Mouse (Mus musculus) hindbrain, embryonic 10.5 days (tissue): ENCODE measurements around the gene Rasl12. TPM values are rescaled to one million over a fixed set of nuclear protein-coding genes. Genes with fewer than 3 reads are reported as not detected.

Experiments
- polyA plus RNA-seq: library from polyadenylated mRNA; unstranded; fragments of >200 nt; fragmentation: Nextera tagmentation; extraction: Ambion mirVana; gene quantifications from 2 replicates; pipeline ENCODE4 v1.2.1, GENCODE M21; 2016

The Rasl12 gene
- polyA plus RNA-seq, 1 experiment from 2014 or later = 6.3 TPM

Other genes with a start within 250 kb of the Rasl12 start
- 7.7 and 8.0 TPM in 2 replicates for gene Parp16, start 203.2 kb upstream of the Rasl12 start, polyA plus RNA-seq
- gene Cilp, start 133.3 kb upstream of the Rasl12 start, polyA plus RNA-seq = 0.25 TPM in 1 of 2 replicates, not detected in the other
- 35.3 and 42.1 TPM in 2 replicates for gene Clpx, start 104.2 kb upstream of the Rasl12 start, polyA plus RNA-seq
- 8.6 and 11.6 TPM in 2 replicates for gene Pdcd7, start 52.4 kb upstream of the Rasl12 start, polyA plus RNA-seq
- 0.10 and 0.41 TPM in 2 replicates for gene Ubap1l, start 37.5 kb upstream of the Rasl12 start, polyA plus RNA-seq
- gene Kbtbd13, start 6.9 kb upstream of the Rasl12 start, polyA plus RNA-seq = 0.80 and 0.85 TPM in 2 replicates
- gene Slc51b, start 24.4 kb downstream of the Rasl12 start, polyA plus RNA-seq = not detected in 2 replicates
- 20.5 TPM in 2 replicates for gene Mtfmt, start 37.3 kb downstream of the Rasl12 start, polyA plus RNA-seq
- gene Spg21, start 62.4 kb downstream of the Rasl12 start, polyA plus RNA-seq = 98.2 and 102 TPM in 2 replicates
- 0.11 TPM in 1 of 2 replicates, not detected in the other for gene Ankdd1a, start 121.7 kb downstream of the Rasl12 start, polyA plus RNA-seq
- 14.5 and 15.2 TPM in 2 replicates for gene Plekho2, start 181.5 kb downstream of the Rasl12 start, polyA plus RNA-seq
- 24.2 and 27.2 TPM in 2 replicates for gene Pif1, start 188.7 kb downstream of the Rasl12 start, polyA plus RNA-seq
- gene Rbpms2, start 231.1 kb downstream of the Rasl12 start, polyA plus RNA-seq = 28.4 and 32.5 TPM in 2 replicates